Mouse (Mus musculus) natural killer cell, adult 2 months (primary cell): ENCODE measurements around the gene Mrps12.

Experiments
- DNase-seq, 2 experiments: peaks; one replicate each; pipeline ENCODE4 v3.0.0; 2022; ENCODE audit warnings: low spot score in 2 of 2

Gene Mrps12

GRCm38 (mm10) chr7:28761907-28762306 is 20.3 kb upstream of the Mrps12 start:
- DNase-seq = no peak

DNA sequence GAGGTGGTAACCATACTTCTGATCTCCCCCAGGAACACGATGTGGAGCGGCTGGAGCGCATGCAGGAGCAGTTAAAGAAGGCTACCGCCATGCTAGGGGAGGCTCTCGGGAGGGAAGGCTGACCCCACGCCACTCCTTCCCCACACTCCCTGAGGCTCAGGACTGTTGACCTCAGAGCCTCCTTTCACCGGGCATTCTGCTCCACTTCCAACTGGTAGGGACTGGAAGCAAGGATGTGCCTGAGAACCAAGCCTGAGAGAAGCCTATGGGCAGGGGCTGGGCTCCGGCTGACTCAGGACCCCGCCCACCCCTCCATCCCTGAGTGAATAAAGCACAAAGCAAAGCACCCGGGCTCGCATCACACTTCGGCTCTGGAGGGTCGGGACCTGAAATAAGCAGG is 17.0 kb upstream of the Mrps12 start:
- no peak for DNase-seq

- DNase-seq = no peak
Observed at GRCm38 (mm10) chr7:28756079-28756478, 14.5 kb upstream of the Mrps12 start, which contains the start of gene Ccer2. Ccer2 (plus strand) TSS chr7:28756174.

- DNase-seq = no peak
Observed at GRCm38 (mm10) chr7:28749935-28750334, 8.3 kb upstream of the Mrps12 start.

- DNase-seq = no peak
Observed at GRCm38 (mm10) chr7:28741368-28741708, 282 bp downstream of the Mrps12 start.

DNA sequence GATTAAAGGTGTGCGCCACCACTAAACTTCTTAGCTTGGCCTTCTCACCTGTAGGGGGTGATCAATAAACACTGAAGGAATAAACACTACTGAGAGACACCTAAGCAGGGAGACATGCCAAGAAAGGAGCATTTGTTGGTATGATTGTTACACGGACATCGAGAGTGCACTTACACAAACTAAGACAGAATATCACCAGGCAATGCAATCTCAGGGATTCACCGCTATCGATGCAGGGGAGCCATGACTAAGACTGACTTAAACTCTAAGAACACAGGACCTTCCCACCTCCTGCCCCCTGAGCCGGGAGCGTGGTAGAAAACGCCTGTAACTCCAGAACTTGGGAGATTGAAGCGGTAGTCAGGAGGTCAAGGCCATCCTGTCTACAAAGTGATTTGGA is 671 bp downstream of the Mrps12 start:
- no peak for DNase-seq

- no peak for DNase-seq
Observed at GRCm38 (mm10) chr7:28739829-28740228, 1.8 kb downstream of the Mrps12 start.

- no peak for DNase-seq
Observed at GRCm38 (mm10) chr7:28735701-28736100, 5.9 kb downstream of the Mrps12 start.

DNA sequence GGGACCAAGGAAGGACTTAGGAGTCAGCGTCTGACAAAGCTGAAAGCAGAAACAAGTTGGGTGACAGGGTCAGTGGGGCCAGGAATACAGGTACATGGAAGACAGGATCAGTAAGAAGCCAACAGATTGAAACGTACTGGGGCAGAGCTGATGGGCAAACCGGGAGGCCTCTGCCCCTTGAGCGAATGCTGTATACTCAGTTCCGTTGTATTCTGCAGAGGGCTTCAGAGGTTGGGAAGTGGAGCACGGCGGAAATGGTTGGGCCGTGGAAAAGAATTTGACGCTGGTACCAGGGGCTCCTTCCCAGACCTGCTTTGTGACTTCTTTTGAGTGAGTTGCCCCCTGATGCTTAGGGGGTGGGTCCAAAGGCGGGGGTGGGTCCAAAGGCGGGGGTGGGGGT is 8.4 kb downstream of the Mrps12 start:
- DNase-seq = no peak

DNA sequence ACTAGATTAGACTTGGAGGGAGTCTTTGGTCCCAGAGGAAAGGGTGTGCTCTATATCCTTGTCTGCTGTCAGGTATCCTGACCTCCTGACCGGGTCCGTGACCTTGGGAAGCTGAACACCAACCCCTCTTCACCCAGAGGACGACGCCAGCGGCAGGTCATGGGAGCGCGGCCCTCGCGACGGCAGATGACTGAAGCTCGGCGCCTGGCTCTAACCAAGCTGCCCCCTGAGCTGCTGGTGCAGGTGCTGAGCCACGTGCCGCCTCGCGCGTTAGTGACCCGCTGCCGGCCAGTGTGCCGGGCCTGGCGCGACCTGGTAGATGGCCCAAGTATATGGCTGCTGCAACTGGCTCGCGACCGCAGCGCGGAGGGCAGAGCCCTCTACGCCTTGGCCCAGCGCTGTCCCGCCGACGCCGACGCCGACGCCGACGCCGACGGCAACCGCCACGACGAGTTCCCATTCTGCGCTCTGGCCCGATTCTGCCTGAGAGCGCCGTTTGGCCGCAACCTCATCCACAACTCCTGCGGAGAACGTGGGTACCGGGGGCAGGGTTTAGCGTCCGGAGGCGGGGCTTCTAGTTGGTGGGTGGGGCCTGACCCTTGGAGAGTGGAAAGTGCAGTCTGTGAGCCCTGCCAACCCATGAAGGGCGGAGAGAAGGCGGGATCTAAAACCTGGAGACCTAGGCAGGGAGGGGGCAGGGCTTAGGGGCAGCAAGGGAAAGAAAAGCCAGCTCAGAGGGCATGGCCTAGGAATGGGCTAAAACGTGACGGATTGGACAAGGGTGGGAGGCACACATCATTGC is 9.1 kb downstream of the Mrps12 start:
- peak; percentile 33 to 55 for DNase-seq

DNA sequence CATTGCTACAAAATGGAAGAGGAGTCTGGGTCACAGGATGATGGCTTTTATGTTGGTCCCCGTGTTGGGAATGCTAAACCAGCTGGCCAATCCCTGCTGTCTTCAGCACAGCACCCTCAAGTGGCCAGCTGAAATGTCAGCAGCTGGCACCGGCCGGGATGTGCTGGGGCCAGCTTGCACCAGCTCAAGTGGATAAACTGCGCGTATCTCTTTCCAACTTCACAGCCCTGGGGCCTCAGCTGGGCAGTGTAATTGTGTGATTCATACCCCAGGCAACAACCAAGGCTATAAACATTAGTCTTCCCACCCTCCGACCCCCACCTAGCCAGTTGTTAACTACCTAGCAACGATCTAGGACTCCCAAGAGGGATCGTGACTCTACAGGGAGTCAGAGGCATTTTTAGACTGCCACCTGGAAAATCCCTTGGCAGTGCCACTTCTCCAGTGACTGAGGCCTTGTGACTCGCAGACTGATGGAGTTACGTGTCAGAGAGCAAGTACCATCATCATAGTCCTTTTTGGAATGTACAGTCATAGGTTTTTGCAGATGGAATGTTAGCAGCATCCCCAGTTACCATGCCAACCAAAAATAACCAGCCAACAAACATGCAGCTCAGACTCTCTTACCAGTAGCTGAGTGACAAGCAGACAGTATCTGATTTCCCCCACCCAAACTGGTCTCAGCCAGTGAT is 13.8 kb downstream of the Mrps12 start:
- DNase-seq = no peak

- peak; percentile 67 to 73 for DNase-seq
Observed at GRCm38 (mm10) chr7:28726600-28726999, 15.0 kb downstream of the Mrps12 start.

DNA sequence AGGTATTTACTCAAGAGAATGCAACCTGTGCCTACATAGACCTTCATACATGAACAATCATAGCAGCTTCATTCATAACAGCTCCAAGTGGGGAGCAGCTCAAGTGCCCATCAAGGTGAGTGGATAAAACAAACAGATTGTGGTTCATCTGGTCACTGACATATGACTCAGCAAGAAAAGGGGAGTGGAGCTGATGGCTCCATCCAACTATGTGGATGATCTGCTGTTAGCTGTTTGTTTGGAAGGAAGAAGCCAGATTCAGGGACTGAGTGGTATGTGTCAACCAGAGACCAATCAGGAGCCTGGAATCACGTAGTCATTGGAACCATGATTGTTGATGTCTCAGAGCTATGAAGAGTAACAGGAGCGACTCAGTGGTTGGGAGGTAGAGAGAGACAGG is 17.0 kb downstream of the Mrps12 start:
- DNase-seq = no peak

DNA sequence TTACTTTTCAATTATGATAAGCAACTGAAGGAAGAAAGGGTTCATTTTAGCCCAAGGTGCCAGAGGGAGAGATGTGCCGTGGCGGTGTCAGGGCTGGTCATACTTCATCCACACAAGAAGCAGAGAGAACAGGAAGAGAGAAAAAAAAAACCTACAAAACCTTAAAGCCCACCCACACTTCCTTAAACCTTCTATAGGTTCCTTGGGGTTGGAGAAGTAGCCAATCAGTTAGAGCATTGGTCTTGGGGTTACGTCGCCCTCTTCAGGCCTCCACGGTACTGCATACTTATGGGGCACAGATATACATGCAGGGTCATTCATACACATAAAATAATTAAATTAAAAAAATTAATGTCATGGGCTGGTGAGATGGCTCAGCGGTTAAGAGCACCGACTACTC is 19.5 kb downstream of the Mrps12 start:
- no peak for DNase-seq

DNA sequence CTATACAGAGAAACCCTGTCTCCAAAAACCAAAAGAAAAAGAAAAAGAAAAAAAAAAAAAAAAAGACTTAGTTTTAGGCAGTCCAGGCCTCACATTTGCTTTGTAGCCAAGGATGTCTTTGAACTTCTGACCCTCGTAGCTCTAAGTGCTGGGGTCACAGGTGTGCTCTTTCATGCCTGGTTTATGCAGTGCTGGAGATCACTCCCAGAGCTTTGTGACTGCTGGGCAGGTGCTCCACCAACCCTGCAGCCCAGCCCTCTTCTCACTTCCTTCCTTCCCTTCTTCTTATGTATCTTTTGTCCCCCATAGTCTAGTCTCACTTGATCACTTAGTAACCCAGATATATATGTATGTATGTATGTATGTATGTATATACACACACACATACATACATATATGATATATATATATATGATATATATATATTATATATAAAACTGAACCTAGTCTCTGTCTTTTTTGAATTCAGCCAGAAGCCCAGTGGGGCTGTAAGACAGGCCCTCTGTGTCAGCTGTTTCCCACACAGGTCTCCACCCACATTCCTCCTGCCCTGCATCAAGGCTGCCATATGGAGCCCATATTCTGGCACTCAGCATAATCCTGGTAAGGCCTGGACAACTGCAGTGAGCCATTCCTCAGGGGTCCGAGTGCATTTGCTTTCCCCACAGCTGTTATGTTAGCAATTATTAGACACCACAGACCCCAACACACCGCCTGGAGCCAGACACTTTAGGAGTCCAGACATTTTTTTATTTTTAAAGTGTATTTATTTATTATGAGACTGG is 20.7 kb downstream of the Mrps12 start:
- DNase-seq = no peak

DNA sequence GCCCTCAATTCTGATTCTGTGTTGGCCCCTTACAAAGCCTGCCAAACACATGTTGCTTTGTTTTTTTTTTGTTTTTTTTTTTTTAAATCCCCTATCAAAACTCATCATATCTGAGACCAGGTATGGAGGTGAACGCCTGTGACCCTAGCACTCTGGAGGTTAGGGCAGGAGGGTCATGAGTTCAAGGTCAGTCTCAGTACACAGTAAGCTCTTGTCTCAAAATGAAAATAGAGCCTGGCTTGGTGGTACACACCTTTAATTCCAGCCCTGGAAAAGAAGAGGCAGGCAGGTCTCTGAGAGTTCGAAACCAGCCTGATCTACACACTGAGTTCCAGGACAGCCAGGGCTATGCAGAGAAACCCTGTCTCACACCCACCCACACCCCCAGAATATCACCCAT is 22.0 kb downstream of the Mrps12 start:
- DNase-seq = no peak

- DNase-seq = no peak
Observed at GRCm38 (mm10) chr7:28719159-28719558, 22.5 kb downstream of the Mrps12 start.

- DNase-seq = no peak
Observed at GRCm38 (mm10) chr7:28717726-28718125, 23.9 kb downstream of the Mrps12 start.

GRCm38 (mm10) chr7:28716590-28717281 is 24.9 kb downstream of the Mrps12 start, which contains the start of gene Fbxo17:
Fbxo17 (plus strand) TSS chr7:28716804.
- DNase-seq = peak; percentile 41 to 44

- DNase-seq = peak; percentile 21 to 23
Observed at GRCm38 (mm10) chr7:28715598-28715997, 26.0 kb downstream of the Mrps12 start.

GRCm38 (mm10) chr7:28714667-28715066 is 27.0 kb downstream of the Mrps12 start:
- DNase-seq = no peak

DNA sequence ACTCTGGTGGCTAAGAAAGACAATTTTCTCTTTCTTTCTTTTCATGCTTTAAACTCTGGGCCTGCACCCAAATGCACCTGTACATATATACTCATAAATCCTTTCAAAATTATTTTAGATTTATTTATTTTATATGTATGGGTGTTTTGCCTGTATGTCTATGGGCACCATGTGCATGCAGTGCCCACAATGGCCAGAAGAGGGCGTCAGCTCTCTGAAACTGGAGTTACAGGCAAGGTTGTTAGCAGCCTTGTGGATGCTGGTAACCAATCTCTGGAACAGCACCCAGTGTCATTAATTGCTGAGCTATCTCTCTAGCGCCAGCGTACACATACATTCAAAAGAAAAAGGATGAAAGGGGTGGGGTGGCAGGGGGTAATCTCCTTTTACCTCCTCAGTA is 30.7 kb downstream of the Mrps12 start:
- DNase-seq = no peak
